Mouse (Mus musculus): ENCODE measurements around the gene Ucma. TPM values are rescaled to one million over a fixed set of nuclear protein-coding genes. Genes with fewer than 3 reads are reported as not detected.
"Not testable (repeated sequence)": the region's sequence is repeated elsewhere in the genome, so short reads cannot be mapped to it uniquely, and the experiment has no call there.

The Ucma gene
- total RNA-seq (2022) = 1 to 10 TPM in 3 of 4 experiments, under 1 TPM in 1; 0.91 to 2.8 (median 1.6) TPM

DNA sequence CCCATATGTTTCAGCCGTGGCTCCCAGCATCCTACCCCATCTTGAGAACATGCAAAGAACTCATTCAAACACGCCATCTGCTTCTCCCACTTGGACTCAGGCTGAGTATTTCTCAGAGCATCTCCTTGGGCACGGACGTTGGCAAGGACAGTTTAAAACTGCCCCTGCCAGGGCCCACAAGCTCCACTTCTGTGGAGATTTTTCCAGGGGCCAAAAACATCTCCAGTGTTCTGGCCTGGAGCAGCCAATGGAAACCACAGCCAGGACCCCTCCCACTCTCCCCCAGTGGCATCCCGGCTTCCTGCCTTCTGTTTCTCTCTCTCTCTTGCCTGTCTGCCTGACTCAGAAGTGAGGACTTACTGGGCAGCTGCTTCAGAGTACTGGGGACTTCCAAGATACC, at the start of gene Ucma:
TSS of gene Ucma (plus strand) at position 316 of the 400 bp plus-strand sequence.
- DNase-seq (ENCODE audit: low spot score in 2 of 2) = peak in 1 of 2 experiments; percentile 45

DNA sequence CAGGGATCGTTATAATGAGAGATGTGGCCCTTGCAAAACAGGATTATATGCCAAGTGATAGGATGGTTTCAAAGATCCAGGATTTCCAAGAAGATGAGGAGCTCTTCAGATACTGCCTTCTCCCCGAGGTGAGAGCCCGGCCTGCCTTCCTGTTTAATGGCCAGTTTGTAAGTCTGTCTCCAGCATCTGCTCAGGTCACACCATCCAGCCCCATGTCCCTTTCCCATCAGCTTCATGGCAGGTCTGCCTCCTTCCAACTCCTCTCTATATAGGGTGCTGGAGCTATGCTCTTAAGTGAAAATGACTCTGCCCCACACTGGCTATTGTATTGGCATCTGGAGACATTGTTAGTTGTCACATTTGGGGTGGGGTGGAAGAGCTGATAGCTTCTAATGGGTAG, 48.5 kb upstream of the Ucma start:
- no peak for DNase-seq (ENCODE audit: low spot score in 2 of 2)

DNA sequence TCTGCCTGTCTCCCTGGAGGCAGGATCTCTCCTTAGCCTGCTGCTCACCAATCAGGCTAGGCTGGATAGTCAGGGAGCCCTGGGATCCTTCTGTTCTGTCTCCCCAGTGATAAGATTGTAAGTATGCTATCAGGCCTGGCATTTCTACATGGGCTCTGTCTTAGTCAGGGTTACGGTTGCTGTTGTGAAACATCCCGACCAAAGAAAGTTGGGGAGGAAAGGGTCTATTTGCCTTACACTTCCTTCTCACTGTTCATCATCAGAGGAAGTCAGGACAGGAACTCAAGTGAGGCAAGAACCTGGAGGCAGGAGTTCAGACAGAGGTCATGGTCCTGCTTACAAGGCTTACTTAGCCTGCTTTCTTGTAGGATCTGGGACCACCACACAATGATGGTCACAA, 46.7 kb upstream of the Ucma start:
- DNase-seq (ENCODE audit: low spot score in 2 of 2) = no peak

- DNase-seq (ENCODE audit: low spot score in 2 of 2) = no peak
Observed at GRCm38 (mm10) chr2:4934516-4934915, 41.4 kb upstream of the Ucma start.

- no peak for DNase-seq (ENCODE audit: low spot score in 2 of 2)
Observed at GRCm38 (mm10) chr2:4937931-4938330, 38.0 kb upstream of the Ucma start.

DNA sequence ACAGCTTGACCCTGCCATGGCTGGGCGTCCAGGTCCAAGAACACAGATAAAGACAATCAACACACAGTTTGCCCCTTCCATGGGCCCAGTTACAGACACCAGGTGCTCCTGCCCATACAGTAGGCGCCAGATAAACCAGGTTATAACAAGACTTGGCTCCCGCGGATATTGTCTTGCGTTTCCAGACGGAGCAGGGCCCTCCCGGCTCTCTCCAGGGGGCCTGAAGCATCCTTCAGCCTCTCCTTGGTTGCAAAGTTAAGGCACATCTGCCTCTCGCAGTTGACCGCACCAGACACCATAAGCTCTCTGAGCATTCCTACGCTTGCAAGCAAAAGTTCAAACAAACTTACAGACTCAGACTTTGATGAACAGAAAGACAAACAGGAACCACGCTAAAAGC, 35.1 kb upstream of the Ucma start:
- DNase-seq (ENCODE audit: low spot score in 2 of 2) = no peak

DNA sequence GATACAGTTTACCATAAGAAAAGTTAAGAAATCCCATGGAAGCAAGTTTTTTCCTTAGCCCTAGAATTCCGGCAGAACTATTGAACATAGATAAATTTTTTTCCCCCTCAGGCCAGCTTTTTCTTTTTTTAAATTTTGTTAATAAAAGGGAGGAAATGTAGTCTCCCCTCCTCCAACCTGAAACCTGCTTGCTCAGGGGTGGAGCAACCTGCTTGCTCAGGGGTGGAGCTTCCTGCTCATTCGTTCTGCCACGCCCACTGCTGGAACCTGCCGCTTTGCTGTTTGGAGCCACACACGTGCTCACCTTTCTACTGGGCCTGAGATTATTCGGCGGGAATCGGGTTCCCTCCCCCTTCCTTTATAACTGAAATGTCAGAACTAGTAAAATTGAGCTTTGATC, 26.2 kb upstream of the Ucma start:
- DNase-seq (ENCODE audit: low spot score in 2 of 2) = not testable (repeated sequence)

GRCm38 (mm10) chr2:4950986-4951385, 24.9 kb upstream of the Ucma start:
- DNase-seq (ENCODE audit: low spot score in 2 of 2) = no peak

GRCm38 (mm10) chr2:4954216-4954760, 21.6 kb upstream of the Ucma start:
- DNase-seq (ENCODE audit: low spot score in 2 of 2) = no peak

DNA sequence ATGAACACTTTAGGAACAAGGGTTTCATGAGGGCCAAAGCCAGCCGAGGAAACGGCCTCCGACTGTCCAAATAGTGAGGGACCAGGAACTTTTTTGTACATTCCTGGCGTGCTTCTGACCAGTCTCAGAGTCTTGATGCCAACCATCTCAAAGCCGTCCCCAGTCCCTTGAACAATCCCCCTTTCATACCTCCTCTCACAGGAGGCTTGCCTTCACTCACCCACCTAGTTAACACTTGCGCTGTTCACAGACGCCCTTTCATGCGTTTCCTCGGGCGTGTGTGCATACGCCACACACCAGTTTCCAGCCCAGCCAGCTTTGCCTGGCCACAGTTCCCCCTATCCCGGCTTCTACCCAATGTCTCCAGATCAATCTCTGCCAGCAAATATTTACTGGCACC, 17.9 kb upstream of the Ucma start:
- no peak for DNase-seq (ENCODE audit: low spot score in 2 of 2)

DNA sequence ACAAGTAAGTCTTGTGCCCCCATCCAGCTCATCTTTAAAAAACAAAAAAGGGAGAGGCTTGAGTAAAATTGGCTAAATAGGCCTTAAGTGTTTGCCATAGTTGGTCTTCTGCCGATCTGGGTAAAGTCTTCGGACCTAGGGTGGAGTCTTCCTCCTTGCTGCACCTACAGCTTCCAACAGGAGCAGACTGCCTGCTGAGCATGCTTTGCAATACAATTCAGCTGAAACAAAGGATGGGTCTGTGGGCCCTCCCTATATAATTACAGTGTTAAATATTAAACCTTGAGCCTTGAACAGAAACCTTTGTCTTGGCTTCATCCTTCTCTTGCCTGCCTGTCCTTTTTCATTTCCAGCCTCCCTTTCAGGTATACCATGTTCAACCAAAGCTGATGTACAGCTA, 8.1 kb upstream of the Ucma start:
- no peak for DNase-seq (ENCODE audit: low spot score in 2 of 2)

DNA sequence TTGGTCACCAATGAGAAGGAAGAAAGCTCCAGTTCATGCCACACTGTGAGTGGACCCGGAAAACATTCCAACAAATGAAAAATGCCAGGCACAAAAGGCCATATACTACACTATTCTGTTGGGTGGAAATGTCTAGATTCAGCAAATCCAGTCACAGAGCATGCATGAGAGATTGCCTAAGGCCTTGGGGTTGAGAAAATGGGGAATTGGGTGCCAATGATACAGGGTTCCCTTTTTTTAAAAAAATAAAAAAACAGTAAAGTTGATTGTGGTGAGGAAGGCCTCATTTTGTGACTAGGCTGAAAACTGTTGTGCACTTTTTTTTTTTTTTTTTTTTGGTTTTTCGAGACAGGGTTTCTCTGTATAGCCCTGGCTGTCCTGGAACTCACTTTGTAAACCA, 6.8 kb upstream of the Ucma start:
- DNase-seq (ENCODE audit: low spot score in 2 of 2) = no peak

DNA sequence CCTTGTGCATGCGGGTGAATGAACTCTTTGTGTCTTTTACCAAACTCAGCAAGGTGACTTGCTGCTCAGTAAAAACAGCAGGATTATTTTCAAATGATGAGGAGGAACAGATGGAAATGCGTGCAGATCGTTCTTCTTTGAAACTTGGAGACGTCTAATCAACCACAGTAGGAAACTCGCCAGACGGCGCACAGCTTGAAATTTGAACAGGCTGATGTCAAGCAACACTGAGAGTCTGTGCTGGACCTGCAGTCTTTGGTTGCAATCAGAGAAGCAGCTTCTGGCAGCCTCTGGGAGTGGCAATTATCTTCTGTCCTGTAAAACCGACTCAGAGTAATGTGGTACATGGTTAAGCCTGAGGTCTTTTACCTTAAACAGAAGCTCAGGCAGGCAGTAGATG, 2.2 kb downstream of the Ucma start:
- no peak for DNase-seq (ENCODE audit: low spot score in 2 of 2)

GRCm38 (mm10) chr2:4983987-4984386, 8.1 kb downstream of the Ucma start:
- no peak for DNase-seq (ENCODE audit: low spot score in 2 of 2)

- DNase-seq (ENCODE audit: low spot score in 2 of 2) = no peak
Observed at GRCm38 (mm10) chr2:4985000-4985399, 9.1 kb downstream of the Ucma start.

DNA sequence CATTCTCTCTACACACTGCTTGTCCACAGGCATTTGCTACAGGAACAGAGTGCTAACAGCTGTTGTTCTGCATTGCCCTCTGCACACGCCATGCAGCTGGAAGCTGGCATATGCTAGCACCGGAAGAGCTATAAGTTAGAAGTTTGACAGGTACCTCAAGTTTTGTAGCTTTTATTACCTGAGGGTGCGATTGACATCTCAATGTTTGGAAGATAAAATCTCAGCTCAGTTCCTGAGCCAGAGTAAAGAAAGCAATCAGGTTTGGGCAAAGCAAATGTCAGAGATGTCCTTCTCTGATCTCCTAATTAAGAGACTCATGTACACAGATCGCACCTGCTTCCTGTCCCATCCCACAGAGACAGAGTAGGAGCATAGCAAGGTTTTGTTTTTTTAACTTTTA, 10.9 kb downstream of the Ucma start:
- DNase-seq (ENCODE audit: low spot score in 2 of 2) = no peak

DNA sequence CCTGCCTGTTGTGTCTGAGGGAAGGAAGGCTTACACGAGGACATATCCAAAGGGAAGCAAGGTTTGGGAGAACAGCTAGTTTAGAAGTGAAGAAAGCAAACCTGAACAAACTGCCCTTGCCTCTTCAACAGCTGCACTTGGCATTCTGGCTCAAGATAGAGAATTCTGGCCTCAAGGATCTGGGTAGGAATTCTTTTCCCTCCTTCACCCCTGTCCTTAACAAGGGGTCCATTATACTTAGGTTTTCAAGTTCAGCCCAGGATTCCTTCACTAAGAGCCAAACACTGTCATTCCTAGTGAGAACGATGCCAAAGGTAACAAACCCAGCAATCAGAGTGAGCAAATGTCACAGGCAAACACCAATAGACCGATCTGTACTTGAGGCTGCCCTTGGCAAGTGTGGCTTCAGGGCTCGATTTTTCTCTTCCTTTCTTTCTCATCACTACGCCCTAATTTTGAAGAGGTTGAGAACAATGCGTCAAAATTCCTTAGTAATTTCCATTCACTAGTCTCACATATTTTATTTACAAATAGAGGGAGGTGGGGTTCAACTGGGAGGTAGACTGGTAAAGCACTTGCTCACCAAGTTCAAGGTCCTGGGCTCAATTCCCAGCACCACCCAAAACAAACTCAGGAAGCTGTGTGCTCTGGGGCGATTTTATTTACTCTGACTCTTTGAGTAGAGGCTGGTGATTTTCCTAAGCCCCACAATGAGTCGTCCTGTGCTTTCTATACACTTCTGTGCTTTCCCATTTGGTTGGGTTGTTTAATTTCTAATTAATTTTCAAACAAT, 11.7 kb downstream of the Ucma start:
- DNase-seq (ENCODE audit: low spot score in 2 of 2) = no peak

DNA sequence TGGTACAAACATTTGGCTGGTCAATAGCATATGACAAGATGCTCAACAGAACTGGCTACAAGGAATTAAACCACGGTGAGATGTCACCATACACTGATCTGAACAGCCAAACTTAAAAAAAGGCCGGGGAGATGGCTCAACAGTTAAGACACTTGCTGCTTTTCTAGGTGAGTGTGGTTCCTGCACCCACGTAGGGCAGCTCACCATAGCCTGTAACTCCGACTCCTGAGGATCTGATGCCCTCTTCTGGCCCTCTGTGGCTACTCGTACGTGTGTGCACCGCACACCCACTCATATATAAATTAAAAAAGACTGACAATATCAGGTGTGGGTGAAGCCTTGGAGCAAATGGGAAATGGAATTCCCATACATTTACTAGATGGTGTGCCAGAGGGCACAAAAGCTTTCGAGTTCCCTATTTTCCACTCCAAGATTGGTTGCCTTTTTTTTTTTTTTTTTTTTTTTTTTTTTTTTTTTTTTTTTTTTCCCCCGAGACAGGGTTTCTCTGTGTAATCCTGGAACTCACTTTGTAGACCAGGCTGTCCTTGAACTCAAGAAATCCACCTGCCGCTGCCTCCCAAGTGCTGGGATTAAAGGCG, 13.0 kb downstream of the Ucma start:
- DNase-seq (ENCODE audit: low spot score in 2 of 2) = no peak

GRCm38 (mm10) chr2:4993584-4993983, 17.7 kb downstream of the Ucma start:
- DNase-seq (ENCODE audit: low spot score in 2 of 2) = peak; percentile 8 to 30

- no peak for DNase-seq (ENCODE audit: low spot score in 2 of 2)
Observed at GRCm38 (mm10) chr2:4994436-4994835, 18.5 kb downstream of the Ucma start.

DNA sequence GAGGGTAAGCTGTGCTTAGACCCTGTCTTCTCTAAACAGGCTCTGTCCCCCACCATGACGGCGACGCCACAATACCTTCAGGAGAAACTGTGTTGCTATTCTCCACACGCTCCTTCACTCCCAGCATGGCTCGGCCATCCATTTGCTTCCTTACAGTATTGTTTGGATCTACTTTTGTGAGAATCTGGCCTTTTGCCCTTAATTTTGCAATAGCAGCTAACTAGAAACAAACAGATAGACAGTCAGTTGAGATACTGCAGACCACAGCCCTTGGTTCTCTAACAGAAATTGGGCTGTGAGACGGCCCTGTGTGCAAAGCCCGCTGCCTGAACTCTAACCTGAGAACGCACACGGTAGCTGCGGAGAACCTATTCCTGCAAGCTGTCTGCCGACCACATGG, 19.7 kb downstream of the Ucma start:
- DNase-seq (ENCODE audit: low spot score in 2 of 2) = no peak

DNA sequence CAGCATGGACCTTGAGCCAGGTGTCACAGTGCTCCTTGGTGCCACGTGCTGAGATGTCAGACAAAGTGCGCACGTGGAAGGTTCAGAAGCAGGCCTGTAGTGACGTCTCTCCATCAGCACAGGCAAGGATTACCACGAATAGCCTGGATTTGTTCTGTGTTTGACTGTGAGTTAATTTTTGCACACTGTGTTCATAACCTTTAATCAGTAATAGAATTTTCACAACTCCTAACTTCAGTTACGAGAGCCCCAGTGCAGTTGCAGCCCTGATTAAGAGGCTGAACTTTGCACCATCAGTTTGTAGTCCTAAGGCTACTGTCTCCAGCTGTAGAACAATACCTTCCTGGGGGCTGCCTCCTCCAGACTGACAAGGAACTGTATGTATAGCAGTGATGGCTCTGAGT, 20.5 kb downstream of the Ucma start:
- DNase-seq (ENCODE audit: low spot score in 2 of 2) = no peak

GRCm38 (mm10) chr2:4998905-4999304, 23.0 kb downstream of the Ucma start:
- DNase-seq (ENCODE audit: low spot score in 2 of 2) = no peak
